Comparison of ENCODE assay signal across 13 mouse cellular contexts in the genomic region with DNA sequence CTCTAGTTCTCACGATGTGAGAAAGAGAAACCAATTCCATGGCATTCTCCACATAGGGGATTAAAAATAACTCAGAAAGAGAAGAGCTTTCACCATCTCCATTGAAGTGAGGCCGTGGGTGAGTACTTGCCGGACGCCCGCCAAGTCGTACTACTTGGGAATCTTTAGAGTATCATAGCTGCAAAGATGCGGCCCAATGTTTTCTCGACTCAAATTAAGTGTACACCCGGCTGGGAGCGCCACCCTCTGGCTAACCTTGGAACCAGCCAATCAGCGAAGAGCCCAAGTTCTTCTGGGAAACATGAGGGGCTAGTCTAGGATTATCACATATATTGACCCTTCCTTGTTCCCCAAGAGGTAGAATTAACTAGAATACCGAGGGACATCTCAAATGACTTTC.
DNase-seq lines count a peak whose midpoint lies in the region.
"Had no signal": no experiment of that assay in that cellular context is flagged by ENCODE, and none has a peak within 500 bp of the region (broad histone marks: within the 10 kb centered on the region; RNA-seq: fewer than 3 reads in every experiment).

No protein-coding gene starts in this region.

- DNase-seq in left cerebral cortex, postnatal 14 days (ENCODE audit: low spot score in 2 of 2) = peak; percentile 17 to 26
- no peak for DNase-seq in left cerebral cortex, adult 11 months (ENCODE audit: low spot score)
- DNase-seq in thymus, postnatal 4 days = peak; percentile 54
- DNase-seq in thymus, postnatal 14 days = no peak
- peak; percentile 84 for DNase-seq in MN1 (ENCODE audit: low spot score)
- DNase-seq in natural killer cell, adult 2 months (ENCODE audit: low spot score in 2 of 2) = no peak
- no peak for DNase-seq in embryo, embryonic 11 days
- DNase-seq: adrenal gland, adult 2 months; cerebellum, adult 11-12 months; cerebellum, postnatal 25 days; heart, postnatal 4 days; lung, adult 18-20 months; thymus, adult 2 months had no signal

- intact Hi-C loops in left cerebral cortex, postnatal 14 days (cut with DNase I) = no loop called here

Comparison
In these comparisons a context has a peak if more than half of its experiments do, and no peak if none do; other contexts are left out.
1. DNase-seq: peak in left cerebral cortex, postnatal 14 days (2 of 2), thymus, postnatal 4 days (single experiment) and MN1 (single experiment); none in left cerebral cortex, adult 11 months (single experiment), thymus, postnatal 14 days (single experiment), natural killer cell, adult 2 months (0 of 2) and embryo, embryonic 11 days (single experiment).